Mouse (Mus musculus) liver, embryonic 13.5 days (tissue): ENCODE measurements at regions not wholly inside any gene's neighbourhood (a gene's known extent, or its start where the extent isn't known, plus 50 kb on each side); places are given as distances from the start of the nearest gene placed in this dataset.
A peak's percentile ranks its signal among the peaks of the same experiment; 100 is the strongest.
"Not testable (repeated sequence)": the region's sequence is repeated elsewhere in the genome, so short reads cannot be mapped to it uniquely, and the experiment has no call there.

ENCODE experiments used
- ATAC-seq: fragments of 200-750 bp; cut with Nextera tagmentation; 2 replicates; pipeline ENCODE4 v1.8.0; 2017; ENCODE audit warnings: low read depth, mild to moderate bottlenecking, moderate number of reproducible peaks, moderate library complexity
- DNase-seq: peaks from one replicate; pipeline ENCODE4 v3.0.0; 2022
- H3K27ac ChIP-seq: fragments of 300-500 bp; sonication (generic); 2 replicates; pipeline ENCODE4 v1.5.1; 2015; ENCODE audit warnings: moderate library complexity, mild to moderate bottlenecking, inconsistent platforms
- H3K27me3 ChIP-seq: fragments of 300-500 bp; sonication (generic); 2 replicates; pipeline ENCODE4 v1.6.1; 2015; ENCODE audit warnings: mild to moderate bottlenecking, inconsistent platforms
- H3K36me3 ChIP-seq: fragments of 300-500 bp; sonication (generic); 2 replicates; pipeline ENCODE4 v1.6.1; 2015; ENCODE audit warnings: mild to moderate bottlenecking, inconsistent platforms
- H3K4me1 ChIP-seq: fragments of 300-500 bp; sonication (generic); replicated peaks from 2 replicates; pipeline ENCODE4 v1.6.1; 2015; ENCODE audit warnings: inconsistent platforms
- H3K4me2 ChIP-seq: fragments of 300-500 bp; sonication (generic); 2 replicates; pipeline ENCODE4 v1.6.1; 2015; ENCODE audit warnings: inconsistent platforms, mild to moderate bottlenecking, moderate library complexity
- H3K4me3 ChIP-seq: fragments of 300-500 bp; sonication (generic); replicated peaks from 2 replicates; pipeline ENCODE4 v1.5.1; 2015; ENCODE audit warnings: mild to moderate bottlenecking, inconsistent platforms
- H3K9ac ChIP-seq: fragments of 300-500 bp; sonication (generic); 2 replicates; pipeline ENCODE4 v1.6.1; 2015; ENCODE audit warnings: mild to moderate bottlenecking, inconsistent platforms
- H3K9me3 ChIP-seq: fragments of 300-500 bp; sonication (generic); replicated peaks from 2 replicates; pipeline ENCODE4 v1.6.1; 2016; ENCODE audit warnings: inconsistent platforms
- WGBS: fragments of 180-500 bp; shearing (Covaris S2); methylation state at CpG from one replicate; pipeline ENCODE4 v1.1.7; 2015; ENCODE audit not compliant: insufficient replicate concordance; 5-methylcytosine and 5-hydroxymethylcytosine counted together

DNA sequence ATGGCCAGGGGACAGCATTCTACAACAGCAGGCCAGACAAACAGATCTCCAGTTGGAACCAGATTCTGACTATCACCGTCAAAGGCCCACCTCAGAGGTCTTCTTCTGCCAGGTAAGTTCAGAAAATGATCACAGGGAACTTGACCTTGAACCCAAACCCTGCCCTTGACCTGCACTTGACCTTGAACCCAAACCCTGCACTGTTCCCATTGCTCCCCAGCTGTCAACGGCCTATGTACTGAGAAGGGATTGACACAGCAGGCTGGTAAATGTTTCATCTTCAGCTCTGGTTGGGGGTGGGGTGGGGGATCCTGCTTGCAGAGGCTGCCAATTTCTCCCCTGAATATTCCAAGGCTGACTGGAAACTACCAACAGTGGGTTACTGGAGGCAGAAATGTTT lies 111.7 kb downstream of the Ero1lb start:
- DNase-seq (no peak), ATAC-seq (no peak)
- no peaks in the 10 kb centered on the region for H3K9me3 ChIP-seq
- WGBS, result 59% methylated on average over 2 of the region's 2 CpGs
- H3K4me1 ChIP-seq, result no peaks in the 10 kb centered on the region
- H3K36me3 ChIP-seq, result no peaks in the 10 kb centered on the region
- H3K4me3 ChIP-seq, result no peak overlapping the region
- no peak overlapping the region for H3K27ac ChIP-seq
- no peak overlapping the region for H3K4me2 ChIP-seq
- no peak overlapping the region for H3K9ac ChIP-seq
- no peaks in the 10 kb centered on the region for H3K27me3 ChIP-seq

DNA sequence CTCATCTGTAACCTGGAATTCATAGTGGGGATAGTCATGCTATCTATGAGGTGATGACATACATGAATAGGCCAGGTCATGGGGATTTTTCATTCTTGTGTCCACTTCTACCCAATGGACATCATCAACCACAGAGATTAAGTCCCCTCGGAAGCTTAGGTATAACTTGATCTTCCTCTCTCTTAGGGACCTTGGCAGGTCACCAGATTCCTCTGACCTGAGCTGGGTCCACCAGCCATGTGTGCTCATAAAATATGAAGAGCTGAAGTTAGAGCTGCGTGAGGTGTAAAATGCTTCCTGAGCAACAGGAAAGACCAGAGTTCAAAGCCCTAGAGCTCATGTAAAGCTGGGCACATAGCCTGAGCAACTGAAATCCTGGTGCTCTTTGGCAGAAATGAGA lies 105.3 kb downstream of the Ero1lb start:
- H3K27ac ChIP-seq, H3K9ac ChIP-seq, ATAC-seq, H3K4me2 ChIP-seq, H3K4me1 ChIP-seq, H3K4me3 ChIP-seq, H3K27me3 ChIP-seq, H3K9me3 ChIP-seq, H3K36me3 ChIP-seq, DNase-seq: not testable (repeated sequence)
- WGBS, result 83% methylated on average over 2 of the region's 2 CpGs

DNA sequence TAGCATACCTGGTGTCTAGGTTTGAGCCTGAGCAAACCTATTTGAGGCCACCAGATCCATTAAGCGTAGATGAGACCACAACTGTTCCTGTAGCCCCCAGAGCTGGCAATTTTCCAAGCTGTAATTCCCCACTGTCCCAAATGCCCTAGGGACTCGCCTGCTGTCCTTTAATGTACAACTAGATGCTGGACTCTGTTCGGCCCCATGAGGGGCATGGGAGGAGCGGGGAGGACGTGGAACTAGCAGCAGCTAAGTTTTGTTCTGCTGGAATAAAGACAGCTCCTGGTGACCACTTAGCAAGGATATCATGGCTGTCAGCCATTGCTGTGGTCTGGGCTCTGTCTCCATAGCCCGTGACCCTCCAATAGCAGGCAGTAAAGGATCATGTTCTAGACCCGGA lies 103.1 kb downstream of the Ero1lb start:
- H3K4me2 ChIP-seq, DNase-seq, H3K36me3 ChIP-seq, H3K9ac ChIP-seq, H3K4me3 ChIP-seq, H3K9me3 ChIP-seq, H3K27me3 ChIP-seq, H3K4me1 ChIP-seq, H3K27ac ChIP-seq: not testable (repeated sequence)
- ATAC-seq, result peak; percentile 55
- WGBS, result no CpG with 5 or more reads among the region's 7 CpGs

DNA sequence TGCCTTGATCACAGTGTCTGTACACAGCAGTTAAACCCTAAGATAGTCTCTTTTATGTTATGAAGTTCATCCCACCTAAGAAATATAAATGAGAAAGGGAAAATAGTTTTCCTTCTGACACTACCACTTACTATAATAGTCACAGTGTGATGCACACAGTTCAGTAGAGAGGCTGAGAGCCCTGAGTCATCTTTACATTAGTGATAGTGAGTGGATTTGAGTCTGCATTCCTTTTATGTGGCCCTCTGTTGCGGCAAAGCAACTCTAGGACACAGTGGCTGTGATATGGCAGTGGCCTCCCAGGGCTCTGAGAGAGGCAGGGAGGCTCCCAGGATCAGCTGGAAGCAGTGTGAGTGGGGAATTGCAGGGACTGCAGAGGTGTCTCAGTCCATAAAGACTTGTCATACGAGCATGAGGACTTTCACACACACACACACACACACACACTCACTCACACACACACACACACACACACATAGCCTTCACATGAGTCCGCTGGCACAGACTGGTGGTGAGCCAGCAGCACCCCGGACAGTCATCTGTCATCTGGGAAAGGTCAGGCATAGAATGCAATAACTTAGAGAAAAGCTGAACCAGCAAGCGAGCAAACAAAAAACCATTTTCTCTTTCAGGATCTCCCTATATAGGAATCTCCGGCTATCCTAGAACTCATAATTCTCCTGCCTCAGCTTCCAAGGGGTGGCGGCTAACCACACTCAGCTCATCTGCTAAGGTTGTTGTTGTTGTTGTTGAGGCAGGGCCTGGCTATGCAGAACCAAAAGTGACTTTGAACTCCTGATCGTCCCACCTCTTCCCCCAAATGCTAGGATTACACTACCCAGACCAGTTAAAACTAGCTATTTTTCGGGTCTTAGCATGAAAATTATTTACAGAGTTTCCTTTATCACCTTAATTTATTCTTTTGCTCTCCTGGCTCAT lies 102.3 kb downstream of the Ero1lb start:
- 63% methylated on average over 9 of the region's 9 CpGs for WGBS
- not testable (repeated sequence) for H3K9me3 ChIP-seq, H3K27ac ChIP-seq, H3K4me1 ChIP-seq, ATAC-seq, H3K36me3 ChIP-seq, H3K4me2 ChIP-seq, H3K27me3 ChIP-seq, H3K4me3 ChIP-seq, DNase-seq, H3K9ac ChIP-seq

DNA sequence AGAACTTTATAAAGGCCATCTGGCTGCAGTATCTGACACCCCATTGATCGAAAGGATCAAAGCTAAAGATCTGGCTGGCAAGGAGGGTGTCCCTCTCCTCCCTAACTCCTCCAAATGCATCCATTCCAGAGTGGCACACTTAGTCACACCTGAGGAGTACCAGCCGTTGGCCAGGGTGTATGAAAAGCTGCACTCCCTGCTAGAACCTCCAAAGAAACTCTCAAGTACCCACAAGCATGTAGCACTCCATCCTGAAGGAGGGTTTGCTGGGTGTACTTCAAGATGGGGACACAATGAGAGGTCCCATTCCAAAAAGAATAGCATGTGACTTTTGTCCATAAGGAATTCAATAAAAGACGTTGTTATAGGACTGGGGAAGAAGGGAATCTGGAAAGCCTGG lies 100.4 kb downstream of the Ero1lb start:
- not testable (repeated sequence) for DNase-seq, H3K27me3 ChIP-seq, ATAC-seq, H3K4me2 ChIP-seq, H3K9me3 ChIP-seq, H3K36me3 ChIP-seq, H3K4me3 ChIP-seq, H3K4me1 ChIP-seq, H3K9ac ChIP-seq, H3K27ac ChIP-seq
- WGBS, result 46% methylated on average over 3 of the region's 3 CpGs
